Mouse (Mus musculus) liver, embryonic 16.5 days (tissue): ENCODE measurements at regions not wholly inside any gene's neighbourhood (a gene's known extent, or its start where the extent isn't known, plus 50 kb on each side); places are given as distances from the start of the nearest gene placed in this dataset.

Experiments
- ATAC-seq: fragments of 200-750 bp; cut with Nextera tagmentation; 2 replicates; pipeline ENCODE4 v1.8.0; 2017; ENCODE audit warnings: low read depth, mild to moderate bottlenecking, moderate number of reproducible peaks, moderate library complexity
- H3K27ac ChIP-seq: fragments of 300-500 bp; sonication (generic); 2 replicates; pipeline ENCODE4 v1.5.1; 2014; ENCODE audit warnings: mild to moderate bottlenecking, low read length
- H3K27me3 ChIP-seq: fragments of 300-500 bp; sonication (generic); 2 replicates; pipeline ENCODE4 v1.6.1; 2014; ENCODE audit warnings: low read depth, low read length, mixed read lengths; ENCODE audit not compliant: control insufficient read depth, insufficient read depth
- H3K36me3 ChIP-seq: fragments of 300-500 bp; sonication (generic); 2 replicates; pipeline ENCODE4 v1.6.1; 2014; ENCODE audit warnings: mild to moderate bottlenecking; ENCODE audit not compliant: control insufficient read depth, insufficient read depth
- H3K4me1 ChIP-seq: fragments of 300-500 bp; sonication (generic); 2 replicates; pipeline ENCODE4 v1.6.1; 2014; ENCODE audit warnings: low read depth, low read length, mixed read lengths; ENCODE audit not compliant: control insufficient read depth
- H3K4me2 ChIP-seq: fragments of 300-500 bp; sonication (generic); 2 replicates; pipeline ENCODE4 v1.6.1; 2014; ENCODE audit warnings: low read depth, low read length, mixed read lengths
- H3K4me3 ChIP-seq: fragments of 300-500 bp; sonication (generic); 2 replicates; pipeline ENCODE4 v1.5.1; 2014; ENCODE audit warnings: low read depth, mild to moderate bottlenecking, low read length
- H3K9ac ChIP-seq: fragments of 300-500 bp; sonication (generic); 2 replicates; pipeline ENCODE4 v1.6.1; 2014; ENCODE audit warnings: low read depth, low read length
- H3K9me3 ChIP-seq: fragments of 300-500 bp; sonication (generic); replicated peaks from 2 replicates; pipeline ENCODE4 v1.6.1; 2016; ENCODE audit warnings: low read length; ENCODE audit not compliant: control insufficient read depth
- WGBS: fragments of 180-500 bp; shearing (Covaris S2); extraction: QIAGEN DNeasy Blood & Tissue Kit; methylation state at CpG from one replicate; pipeline ENCODE4 v1.1.7; 2014; ENCODE audit not compliant: insufficient replicate concordance; 5-methylcytosine and 5-hydroxymethylcytosine counted together

GRCm38 (mm10) chr11:19843084-19843483 is 81.1 kb upstream of the Spred2 start:
- Histone ChIP-seq H3K4me1 (no peaks in the 10 kb centered on the region), H3K9ac (no peak overlapping the region), H3K9me3 (no peaks in the 10 kb centered on the region), H3K4me2 (no peak overlapping the region), H3K27me3 (no peaks in the 10 kb centered on the region), H3K36me3 (no peaks in the 10 kb centered on the region), H3K4me3 (no peak overlapping the region), H3K27ac (no peak overlapping the region)
- ATAC-seq, result no peak
- WGBS, result 67% methylated on average over 3 of the region's 3 CpGs

DNA sequence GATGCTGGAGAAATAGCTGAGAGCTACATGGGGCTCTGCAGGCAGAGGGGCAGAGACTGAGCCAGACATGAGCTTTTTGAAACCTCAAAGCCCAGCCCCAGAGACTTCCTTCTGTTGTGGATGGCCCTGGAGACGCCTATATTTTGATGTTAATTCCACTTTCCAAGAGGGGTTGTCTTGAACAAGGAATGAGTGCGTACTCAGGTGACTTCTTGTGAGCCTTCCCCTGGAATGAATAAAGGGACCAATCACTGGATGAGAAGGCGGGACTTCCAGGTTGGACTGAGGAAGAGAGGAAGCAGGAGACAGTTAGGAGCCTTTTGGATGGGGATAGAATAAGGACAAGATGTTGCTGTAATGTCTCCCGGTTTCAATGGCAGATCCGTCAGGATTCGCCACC is 76.3 kb upstream of the Spred2 start:
- Histone ChIP-seq H3K9ac (no peak overlapping the region), H3K27me3 (no peaks in the 10 kb centered on the region), H3K4me3 (no peak overlapping the region), H3K4me1 (no peaks in the 10 kb centered on the region; the same call in 1 of the 2 replicates), H3K27ac (no peak overlapping the region), H3K9me3 (no peaks in the 10 kb centered on the region), H3K36me3 (no peaks in the 10 kb centered on the region), H3K4me2 (no peak overlapping the region)
- 69% methylated on average over 6 of the region's 6 CpGs for WGBS
- ATAC-seq, result no peak

- 56% methylated on average over 6 of the region's 6 CpGs for WGBS
- no peak for ATAC-seq
Observed at GRCm38 (mm10) chr11:19848412-19848811, 75.8 kb upstream of the Spred2 start.

GRCm38 (mm10) chr11:19849347-19849811 is 74.8 kb upstream of the Spred2 start:
- Histone ChIP-seq H3K4me3 (no peak overlapping the region), H3K27me3 (no peaks in the 10 kb centered on the region), H3K9ac (no peak overlapping the region), H3K4me2 (no peak overlapping the region), H3K36me3 (no peaks in the 10 kb centered on the region), H3K27ac (no peak overlapping the region), H3K9me3 (no peaks in the 10 kb centered on the region), H3K4me1 (no peaks in the 10 kb centered on the region; the same call in 1 of the 2 replicates)
- 51% methylated on average over 4 of the region's 4 CpGs for WGBS
- no peak for ATAC-seq

More at GRCm38 (mm10) chr11:19848412-19848811, 75.8 kb upstream of the Spred2 start:
- H3K9ac ChIP-seq, result no peak overlapping the region
- no peaks in the 10 kb centered on the region for H3K9me3 ChIP-seq
- H3K36me3 ChIP-seq, result no peaks in the 10 kb centered on the region
- no peaks in the 10 kb centered on the region for H3K27me3 ChIP-seq
- H3K4me1 ChIP-seq, result no peaks in the 10 kb centered on the region; the same call in 1 of the 2 replicates
- no peak overlapping the region for H3K27ac ChIP-seq
- no peak overlapping the region for H3K4me2 ChIP-seq
- H3K4me3 ChIP-seq, result no peak overlapping the region

- ATAC-seq, result no peak
- Histone ChIP-seq H3K27ac (no peak overlapping the region), H3K27me3 (no peaks in the 10 kb centered on the region)
Observed at GRCm38 (mm10) chr11:19849844-19850420, 74.2 kb upstream of the Spred2 start.

DNA sequence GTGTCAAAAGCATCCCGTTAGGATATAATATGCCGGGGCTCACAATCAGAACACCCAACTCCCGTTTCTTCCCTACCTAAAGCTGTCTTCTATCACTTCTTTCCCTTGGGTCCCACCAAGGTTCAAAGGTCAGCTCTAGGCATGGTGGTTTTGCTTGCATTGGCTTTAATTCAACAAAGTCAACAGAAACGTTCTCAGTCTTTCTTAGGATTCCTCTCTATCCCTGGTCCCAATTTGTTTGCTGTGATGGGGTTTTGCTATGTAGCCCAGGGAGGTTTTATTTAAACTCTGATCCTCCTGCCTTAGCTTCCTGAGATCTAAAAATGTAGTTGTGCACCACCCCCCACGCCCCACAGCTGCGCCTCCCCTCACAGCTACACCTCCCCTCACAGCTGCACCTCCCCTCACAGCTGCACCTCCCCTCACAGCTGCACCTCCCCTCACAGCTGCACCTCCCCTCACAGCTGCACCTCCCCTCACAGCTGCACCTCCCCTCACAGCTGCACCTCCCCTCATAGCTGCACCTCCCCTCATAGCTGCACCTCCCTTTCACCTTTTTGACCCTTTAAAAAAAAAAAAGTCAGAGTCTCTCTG is 73.1 kb upstream of the Spred2 start:
- WGBS, result 32% methylated on average over 6 of the region's 6 CpGs
- peak overlapping the region; percentile 39; the same call in 1 of the 2 replicates for H3K27ac ChIP-seq
- peak; percentile 66 for ATAC-seq
- no peak overlapping the region for H3K4me3 ChIP-seq
- no peaks in the 10 kb centered on the region for H3K27me3 ChIP-seq
- no peak overlapping the region for H3K4me2 ChIP-seq
- no peak overlapping the region for H3K9ac ChIP-seq
- H3K4me1 ChIP-seq, result no peaks in the 10 kb centered on the region; the same call in 1 of the 2 replicates
- no peaks in the 10 kb centered on the region for H3K9me3 ChIP-seq
- no peaks in the 10 kb centered on the region for H3K36me3 ChIP-seq

More at GRCm38 (mm10) chr11:19849844-19850420, 74.2 kb upstream of the Spred2 start:
- Histone ChIP-seq H3K36me3 (no peaks in the 10 kb centered on the region), H3K4me1 (no peaks in the 10 kb centered on the region; the same call in 1 of the 2 replicates), H3K4me3 (no peak overlapping the region), H3K9me3 (no peaks in the 10 kb centered on the region), H3K4me2 (no peak overlapping the region), H3K9ac (no peak overlapping the region)
- 78% methylated on average over 2 of the region's 3 CpGs for WGBS

DNA sequence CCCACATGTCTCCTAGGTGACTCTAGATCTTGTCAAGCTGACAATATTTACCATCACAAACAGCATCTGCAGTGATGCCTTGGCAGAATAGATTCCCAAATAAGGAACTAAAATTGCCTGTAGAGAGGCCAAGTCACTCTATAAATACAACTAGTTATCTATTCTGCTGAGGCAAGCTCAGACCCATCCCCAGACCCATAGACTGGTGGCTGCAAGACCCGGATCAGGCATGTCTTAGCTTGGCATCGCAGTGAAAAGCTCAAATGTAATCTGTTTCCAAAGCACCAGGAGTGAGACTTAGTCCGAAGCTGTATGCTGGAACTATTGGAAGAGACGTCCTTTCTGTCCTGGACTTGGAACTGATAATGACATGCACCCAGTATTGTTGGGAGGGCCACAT is 62.6 kb upstream of the Spred2 start:
- no peaks in the 10 kb centered on the region for H3K27me3 ChIP-seq
- H3K4me3 ChIP-seq, result no peak overlapping the region
- H3K36me3 ChIP-seq, result no peaks in the 10 kb centered on the region
- no peaks in the 10 kb centered on the region for H3K9me3 ChIP-seq
- H3K27ac ChIP-seq, result no peak overlapping the region
- ATAC-seq, result no peak
- no peak overlapping the region for H3K4me2 ChIP-seq
- WGBS, result 69% methylated on average over 4 of the region's 4 CpGs
- no peak overlapping the region for H3K9ac ChIP-seq
- H3K4me1 ChIP-seq, result no peaks in the 10 kb centered on the region

GRCm38 (mm10) chr11:19863327-19863726 is 60.8 kb upstream of the Spred2 start:
- ATAC-seq, result no peak
- 36% methylated on average over 3 of the region's 3 CpGs for WGBS
- no peaks in the 10 kb centered on the region; the same call in 1 of the 2 replicates for H3K9me3 ChIP-seq

GRCm38 (mm10) chr11:19866262-19866661 is 57.9 kb upstream of the Spred2 start:
- Histone ChIP-seq H3K4me1 (no peaks in the 10 kb centered on the region), H3K9me3 (no peaks in the 10 kb centered on the region; the same call in 1 of the 2 replicates), H3K27me3 (no peaks in the 10 kb centered on the region), H3K27ac (no peak overlapping the region), H3K9ac (no peak overlapping the region), H3K4me2 (no peak overlapping the region), H3K4me3 (no peak overlapping the region), H3K36me3 (no peaks in the 10 kb centered on the region)
- no peak for ATAC-seq
- 17% methylated on average over 2 of the region's 2 CpGs for WGBS

More at GRCm38 (mm10) chr11:19863327-19863726, 60.8 kb upstream of the Spred2 start:
- H3K4me3 ChIP-seq, result no peak overlapping the region
- H3K4me2 ChIP-seq, result no peak overlapping the region
- no peak overlapping the region for H3K9ac ChIP-seq
- no peaks in the 10 kb centered on the region for H3K27me3 ChIP-seq
- no peaks in the 10 kb centered on the region for H3K36me3 ChIP-seq
- no peak overlapping the region for H3K27ac ChIP-seq
- H3K4me1 ChIP-seq, result no peaks in the 10 kb centered on the region
